8 mouse cellular contexts compared by ENCODE assay signal in the genomic region with DNA sequence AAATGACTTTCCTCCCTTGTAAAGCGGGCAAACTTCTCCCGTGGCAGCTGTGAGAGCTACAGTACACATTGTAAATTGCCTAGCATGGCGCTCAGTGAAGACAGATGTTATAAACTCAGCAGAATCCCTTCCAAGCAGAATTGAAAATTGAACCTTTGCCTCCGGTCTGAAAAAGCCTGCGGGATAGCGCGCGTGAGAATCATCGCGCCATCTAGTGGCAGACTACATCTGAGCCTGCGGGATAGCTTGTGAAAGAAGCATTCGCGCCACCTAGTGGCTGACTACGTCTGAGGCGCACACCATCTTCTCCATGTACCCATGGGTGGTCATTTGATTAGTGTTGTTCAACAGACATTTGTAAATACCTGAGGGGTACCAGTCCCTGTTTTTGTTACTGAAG. TPM values are rescaled to one million over a fixed set of nuclear protein-coding genes. Genes with fewer than 3 reads are reported as not detected.
DNase-seq lines count a peak whose midpoint lies in the region; ATAC-seq lines count a peak whose summit lies in the region.

No protein-coding gene starts in this region.

- H3K27ac ChIP-seq in embryonic facial prominence, embryonic 14.5 days (replicated peaks; ENCODE audit: low read depth, low read length): peak overlapping the region; percentile 66; the same call in 1 of the 2 replicates
- no peak overlapping the region for H3K27ac ChIP-seq in heart, embryonic 10.5 days
- no peak overlapping the region for H3K27ac ChIP-seq in kidney, embryonic 16.5 days (ENCODE audit: low read length)

- peak; percentile 87 for ATAC-seq in embryonic facial prominence, embryonic 14.5 days (ENCODE audit: low read depth)
- ATAC-seq in kidney, embryonic 16.5 days (ENCODE audit: low FRiP score, low TSS enrichment): peak; percentile 65; the same call in 1 of the 2 replicates
- ATAC-seq in monocyte, adult 5-6 weeks (replicated peaks; ENCODE audit: insufficient number of reproducible peaks, low FRiP score, low TSS enrichment, poor library complexity, severe bottlenecking): peak; percentile 96

- no peak overlapping the region; the same call in 1 of the 2 replicates for H3K4me2 ChIP-seq in embryonic facial prominence, embryonic 14.5 days (ENCODE audit: low read depth, low read length)
- H3K4me2 ChIP-seq in kidney, embryonic 16.5 days (replicated peaks; ENCODE audit: low read depth, low read length): no peak overlapping the region

- DNase-seq in A20 (ENCODE audit: low read depth, low spot score): peak; percentile 90
- peak; percentile 68 to 78 for DNase-seq in adrenal gland, postnatal 4 days (ENCODE audit: low spot score in 2 of 2)
- peak; percentile 97 for DNase-seq in embryonic facial prominence, embryonic 14.5 days (ENCODE audit: low spot score)
- DNase-seq in heart, embryonic 10.5 days (ENCODE audit: low spot score): peak; percentile 91
- DNase-seq in liver: peak; percentile 90
- peak; percentile 74 to 84 for DNase-seq in spleen, postnatal 36 days (ENCODE audit: low spot score in 2 of 2)

- no peak overlapping the region for H3K9ac ChIP-seq in embryonic facial prominence, embryonic 14.5 days (ENCODE audit: low read depth, low read length)
- no peak overlapping the region for H3K9ac ChIP-seq in kidney, embryonic 16.5 days (replicated peaks; ENCODE audit: low read length)

- whole genome bisulfite sequencing in embryonic facial prominence, embryonic 14.5 days: under 1% methylated on average over 15 of the region's 15 CpGs
- 2% methylated on average over 15 of the region's 15 CpGs for WGBS in heart, embryonic 10.5 days
- WGBS in kidney, embryonic 16.5 days: 2% methylated on average over 15 of the region's 15 CpGs

- peaks cover 4% of the 10 kb centered on the region; the same call in 1 of the 2 replicates for H3K4me1 ChIP-seq in embryonic facial prominence, embryonic 14.5 days (ENCODE audit: control insufficient read depth, insufficient read depth, low read length)
- no peaks in the 10 kb centered on the region for H3K4me1 ChIP-seq in heart, embryonic 10.5 days
- 0 out of 2 replicates have a peak, but pooled peaks cover 4% of the 10 kb centered on the region for H3K4me1 ChIP-seq in kidney, embryonic 16.5 days (ENCODE audit: insufficient read depth, low read length)

- no peaks in the 10 kb centered on the region for H3K9me3 ChIP-seq in embryonic facial prominence, embryonic 14.5 days (ENCODE audit: control insufficient read depth, low read length)
- no peaks in the 10 kb centered on the region for H3K9me3 ChIP-seq in heart, embryonic 10.5 days
- H3K9me3 ChIP-seq in kidney, embryonic 16.5 days (ENCODE audit: low read length): no peaks in the 10 kb centered on the region

- H3K36me3 ChIP-seq in embryonic facial prominence, embryonic 14.5 days (ENCODE audit: control insufficient read depth, insufficient read depth, low read length): no peaks in the 10 kb centered on the region
- H3K36me3 ChIP-seq in heart, embryonic 10.5 days: no peaks in the 10 kb centered on the region
- no peaks in the 10 kb centered on the region for H3K36me3 ChIP-seq in kidney, embryonic 16.5 days (ENCODE audit: insufficient read depth, low read length)

- no peaks in the 10 kb centered on the region for H3K27me3 ChIP-seq in embryonic facial prominence, embryonic 14.5 days (replicated peaks; ENCODE audit: control insufficient read depth, insufficient read depth, low read length)
- H3K27me3 ChIP-seq in heart, embryonic 10.5 days (ENCODE audit: insufficient read depth, poor library complexity, severe bottlenecking): peaks cover 4% of the 10 kb centered on the region; the same call in 1 of the 2 replicates
- H3K27me3 ChIP-seq in kidney, embryonic 16.5 days (ENCODE audit: insufficient read depth, low read length): no peaks in the 10 kb centered on the region

- H3K4me3 ChIP-seq in embryonic facial prominence, embryonic 14.5 days (ENCODE audit: low read depth, low read length): no peak overlapping the region
- H3K4me3 ChIP-seq in heart, embryonic 10.5 days: no peak overlapping the region
- H3K4me3 ChIP-seq in kidney, embryonic 16.5 days (ENCODE audit: low read length): no peak overlapping the region

RNA-seq across cellular contexts. Expression of a gene that starts 19.0 kb away (rescaled TPM):
- 10 to 100 TPM; 49.8 to 50.1 TPM for total RNA-seq in adrenal gland, postnatal 4 days (2021)
- polyA plus RNA-seq in embryonic facial prominence, embryonic 14.5 days (2014; fragmentation: Nextera tagmentation; extraction: Ambion mirVana): 111 and 118 TPM in 2 replicates
- 113 and 115 TPM in 2 replicates for polyA plus RNA-seq in heart, embryonic 10.5 days (2016; fragmentation: Nextera tagmentation; extraction: Ambion mirVana)
- polyA plus RNA-seq in kidney, embryonic 16.5 days (2015; fragmentation: Nextera tagmentation; extraction: Ambion mirVana): 136 and 140 TPM in 2 replicates
- total RNA-seq in monocyte, adult 5-6 weeks (2017): 82.6 to 104 TPM (median 101 TPM) in 3 replicates

RNA-seq across cellular contexts. Expression of a gene that starts 19.2 kb away (rescaled TPM):
- total RNA-seq in adrenal gland, postnatal 4 days (2021): 10 to 100 TPM; 11.4 to 13.0 TPM
- 25.3 and 26.0 TPM in 2 replicates for polyA plus RNA-seq in embryonic facial prominence, embryonic 14.5 days (2014; fragmentation: Nextera tagmentation; extraction: Ambion mirVana)
- polyA plus RNA-seq in heart, embryonic 10.5 days (2016; fragmentation: Nextera tagmentation; extraction: Ambion mirVana): 25.5 and 32.2 TPM in 2 replicates
- polyA plus RNA-seq in kidney, embryonic 16.5 days (2015; fragmentation: Nextera tagmentation; extraction: Ambion mirVana): 37.9 and 41.5 TPM in 2 replicates
- total RNA-seq in monocyte, adult 5-6 weeks (2017): 30.8 to 39.6 TPM (median 32.3 TPM) in 3 replicates
